Mouse (Mus musculus) olfactory bulb, adult 2 months (tissue): ENCODE measurements at regions not wholly inside any gene's neighbourhood (a gene's known extent, or its start where the extent isn't known, plus 50 kb on each side); places are given as distances from the start of the nearest gene placed in this dataset.

ENCODE experiments used
- H3K27ac ChIP-seq: fragments of 200-500 bp; 2 replicates; pipeline ENCODE4 v1.5.1; 2012; ENCODE audit warnings: low read depth, low read length; ENCODE audit not compliant: insufficient read depth
- H3K4me1 ChIP-seq: fragments of 200-500 bp; 2 replicates; pipeline ENCODE4 v1.6.1; 2012; ENCODE audit warnings: low read length; ENCODE audit not compliant: control insufficient read depth, insufficient read depth
- H3K4me3 ChIP-seq: fragments of 200-500 bp; 2 replicates; pipeline ENCODE4 v1.5.1; 2012; ENCODE audit warnings: mild to moderate bottlenecking, low read depth, low read length, moderate library complexity; ENCODE audit not compliant: insufficient read depth
- CTCF ChIP-seq: fragments of 200-500 bp; IDR thresholded peaks from 2 replicates; pipeline ENCODE4 v1.5.1; 2012; ENCODE audit warnings: low read depth, mild to moderate bottlenecking, low read length, moderate library complexity; ENCODE audit not compliant: insufficient read depth
- POLR2A ChIP-seq: fragments of 200-500 bp; IDR thresholded peaks from 2 replicates; pipeline ENCODE4 v1.6.1; 2012; ENCODE audit warnings: mild to moderate bottlenecking, low read depth, low read length, moderate library complexity; ENCODE audit not compliant: insufficient read depth
- WGBS: fragments of 180-500 bp; shearing (Covaris S2); methylation state at CpG from one replicate; pipeline ENCODE4 v1.1.7; 2018; 5-methylcytosine and 5-hydroxymethylcytosine counted together

DNA sequence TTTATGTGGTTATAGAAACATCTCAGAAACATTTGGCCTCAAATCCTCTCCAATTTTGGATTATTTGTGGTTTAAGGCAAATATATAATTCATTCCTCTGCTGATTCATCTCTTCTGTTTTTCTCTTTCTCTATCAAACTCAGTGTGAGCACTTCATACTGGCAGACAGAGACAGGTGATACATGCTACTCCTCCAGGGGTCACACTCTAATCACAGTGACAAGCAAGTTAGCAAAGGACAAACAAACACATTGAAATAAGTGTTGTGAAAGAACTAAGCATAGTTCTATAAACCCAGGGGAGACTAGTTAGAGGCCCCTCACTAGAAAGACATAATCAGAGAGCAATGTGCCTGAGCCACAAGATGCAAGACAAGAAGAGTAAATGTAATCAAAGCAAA, 101.3 kb upstream of the Klf6 start:
- H3K4me1 ChIP-seq, result no peaks in the 10 kb centered on the region
- no peak overlapping the region for H3K4me3 ChIP-seq
- no peak for TF ChIP-seq POLR2A
- no peak for TF ChIP-seq CTCF
- H3K27ac ChIP-seq, result no peak overlapping the region

DNA sequence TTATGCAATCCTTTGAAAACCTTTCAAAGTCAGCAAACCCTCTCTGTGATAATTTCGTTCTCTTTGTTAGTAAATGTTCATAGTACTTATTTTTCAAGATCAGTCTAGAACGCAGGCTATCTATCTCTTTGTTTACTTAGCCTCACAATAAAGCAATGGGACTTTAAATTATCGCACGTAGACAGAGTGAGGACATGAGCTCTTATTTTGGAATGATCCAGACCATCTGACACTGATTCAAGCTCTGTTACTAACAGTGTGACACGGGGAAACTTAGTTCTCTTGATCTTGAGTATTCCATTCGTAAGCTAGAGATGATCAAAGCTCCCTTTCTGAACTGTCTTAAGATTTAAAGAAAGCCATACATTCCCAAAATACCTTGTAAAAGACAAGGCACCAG, 94.9 kb upstream of the Klf6 start:
- no peak overlapping the region for H3K27ac ChIP-seq
- no peak overlapping the region for H3K4me3 ChIP-seq
- 88% methylated on average over 6 of the region's 6 CpGs for WGBS
- TF ChIP-seq POLR2A (no peak), CTCF (no peak)
- H3K4me1 ChIP-seq, result no peaks in the 10 kb centered on the region

DNA sequence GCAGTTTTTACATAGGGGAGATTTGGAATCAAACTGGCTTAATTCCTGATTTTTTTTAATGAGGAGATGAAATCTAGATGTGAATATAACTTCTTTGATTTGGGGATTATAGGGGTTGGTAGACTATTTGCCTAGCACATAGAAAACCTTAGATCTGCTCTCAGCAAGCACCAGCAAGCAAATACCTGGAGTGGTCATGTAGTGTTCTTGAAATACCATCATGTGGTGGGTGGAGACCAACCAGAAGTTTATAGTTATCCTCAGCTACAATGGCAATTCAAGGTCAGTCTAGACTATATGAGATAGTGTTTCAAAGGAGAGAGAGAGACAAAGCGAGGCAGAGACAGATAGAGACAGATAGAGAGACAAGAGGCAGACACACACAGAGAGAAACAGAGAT, 94.1 kb upstream of the Klf6 start:
- TF ChIP-seq POLR2A, result no peak
- TF ChIP-seq CTCF, result no peak
- no peak overlapping the region for H3K27ac ChIP-seq
- H3K4me3 ChIP-seq, result no peak overlapping the region
- no peaks in the 10 kb centered on the region for H3K4me1 ChIP-seq
- WGBS, result 97% methylated on average over 1 of the region's 1 CpGs

DNA sequence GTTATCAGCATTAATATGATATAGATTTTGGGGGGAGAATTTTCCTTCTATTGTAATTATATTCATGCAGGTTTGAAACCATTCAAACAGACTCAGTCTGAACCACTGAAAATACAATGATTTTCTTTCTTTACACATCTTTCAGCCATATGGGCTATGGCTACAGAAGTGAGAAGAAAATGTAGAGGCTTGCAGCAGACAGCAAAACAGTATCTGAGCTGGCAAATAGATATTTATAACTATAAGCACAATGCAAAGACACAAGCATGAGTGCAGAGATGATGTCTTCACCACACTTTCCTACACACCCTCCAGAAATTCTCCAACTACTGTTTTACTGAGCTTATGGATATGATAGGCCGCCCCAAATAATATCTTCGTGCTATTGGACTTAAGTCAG, 92.6 kb upstream of the Klf6 start:
- H3K4me3 ChIP-seq, result no peak overlapping the region
- no peak overlapping the region for H3K27ac ChIP-seq
- WGBS, result 94% methylated on average over 2 of the region's 2 CpGs
- no peak for TF ChIP-seq CTCF
- no peak for TF ChIP-seq POLR2A
- H3K4me1 ChIP-seq, result no peaks in the 10 kb centered on the region

DNA sequence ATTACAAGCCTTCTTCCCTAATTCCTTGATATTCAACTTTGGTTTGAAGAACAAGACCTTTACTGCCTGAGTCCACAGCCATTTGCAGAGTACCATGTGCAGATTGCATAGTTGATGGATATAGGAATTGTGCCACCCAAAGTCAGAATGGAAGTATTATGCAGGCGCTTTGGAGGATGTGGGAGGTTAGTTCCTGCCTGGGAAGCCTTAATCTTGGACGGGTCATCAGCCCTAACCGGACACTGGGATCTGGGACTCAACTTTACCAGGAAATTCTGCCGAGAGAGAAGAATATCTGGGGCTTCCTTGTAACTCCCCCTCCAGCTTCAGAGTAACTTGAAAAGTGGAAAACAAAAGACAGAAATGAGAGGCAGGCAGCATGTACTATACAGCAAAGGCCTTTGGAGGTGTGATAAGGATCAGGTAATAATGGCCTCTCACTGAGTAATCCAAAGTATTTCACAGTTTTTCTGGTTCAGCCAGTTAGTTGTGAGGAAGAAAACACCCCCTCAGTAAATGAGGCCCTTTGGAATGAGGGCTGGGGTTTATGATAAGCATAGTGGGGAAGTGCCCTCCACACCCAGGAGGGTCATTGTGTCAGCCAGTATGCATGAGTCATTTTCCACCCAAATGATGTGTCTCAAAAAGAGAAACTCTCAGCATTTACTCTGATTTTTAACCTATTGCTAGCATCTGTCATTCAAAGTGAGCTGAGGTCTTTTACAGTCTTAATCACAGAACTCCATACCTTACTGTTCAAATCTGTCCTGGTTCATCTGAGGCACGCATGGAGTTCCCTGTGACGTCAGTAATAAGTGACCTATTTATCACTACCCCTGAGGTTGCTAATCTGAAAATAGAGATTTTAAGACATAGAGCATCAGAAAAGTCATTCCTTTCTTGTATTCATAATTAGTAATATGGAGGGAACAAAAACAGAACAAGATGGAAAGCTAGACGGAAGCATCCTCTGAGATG, 91.7 kb upstream of the Klf6 start:
- H3K4me1 ChIP-seq, result no peaks in the 10 kb centered on the region
- TF ChIP-seq POLR2A, result no peak
- no peak for TF ChIP-seq CTCF
- no peak overlapping the region for H3K4me3 ChIP-seq
- WGBS, result 89% methylated on average over 7 of the region's 7 CpGs
- no peak overlapping the region for H3K27ac ChIP-seq

DNA sequence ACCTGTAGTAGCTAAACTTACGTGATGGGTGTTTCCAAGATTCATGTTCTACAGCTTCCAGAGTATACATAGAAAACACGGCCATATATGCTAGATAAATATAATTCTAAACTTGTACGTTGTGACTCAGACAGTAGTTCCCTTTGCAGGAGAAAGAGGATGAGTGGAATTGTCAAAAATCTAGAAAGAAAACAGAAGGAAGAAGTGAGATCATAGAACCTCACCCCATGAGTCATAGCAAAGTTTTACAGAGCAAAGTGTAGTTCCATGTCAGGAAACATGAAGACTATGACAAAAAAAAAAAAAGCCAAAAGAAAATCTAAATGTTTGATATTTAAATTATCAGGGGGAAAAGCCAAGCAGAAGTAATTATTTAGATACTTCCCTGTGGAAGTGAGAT, 87.5 kb upstream of the Klf6 start:
- Histone ChIP-seq H3K27ac (no peak overlapping the region), H3K4me1 (no peaks in the 10 kb centered on the region), H3K4me3 (no peak overlapping the region)
- TF ChIP-seq POLR2A, result no peak
- TF ChIP-seq CTCF, result no peak
- WGBS, result 90% methylated on average over 3 of the region's 3 CpGs

DNA sequence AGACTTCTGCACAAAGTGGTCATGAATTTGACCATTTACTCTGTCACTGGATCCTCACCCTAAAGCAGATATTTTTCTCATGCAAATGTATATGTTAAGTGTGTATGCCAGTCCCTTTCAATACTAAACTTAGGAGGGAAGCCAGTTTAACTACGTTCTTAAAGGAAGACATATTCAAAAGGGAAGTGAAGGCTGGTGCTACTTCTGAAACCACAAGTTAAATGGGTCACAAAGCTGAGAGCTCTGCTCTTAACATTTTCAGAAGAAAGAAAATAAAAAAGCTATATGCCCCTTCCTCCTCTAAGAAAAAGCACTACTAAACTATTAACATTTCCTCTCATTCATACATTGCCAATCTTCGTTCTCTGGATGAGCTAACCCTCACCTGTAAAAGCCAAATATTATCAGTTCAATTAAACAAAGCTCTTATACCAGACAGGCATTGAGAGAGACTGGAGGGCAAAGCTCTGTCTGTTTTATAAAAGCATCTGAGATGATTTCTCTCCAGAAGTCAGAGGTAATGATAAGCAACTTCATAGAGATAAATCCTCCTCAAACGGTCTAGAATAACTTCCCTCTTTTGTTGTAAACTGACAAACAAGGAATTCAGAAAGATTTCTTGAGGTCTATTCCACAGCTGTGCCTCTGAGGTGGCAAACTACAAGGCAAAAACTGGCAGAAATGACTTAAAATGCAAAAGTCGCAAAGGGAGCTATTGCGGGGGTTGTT, 82.7 kb upstream of the Klf6 start:
- WGBS, result 49% methylated on average over 5 of the region's 5 CpGs
- TF ChIP-seq CTCF (no peak), POLR2A (no peak)
- H3K4me3 ChIP-seq, result no peak overlapping the region

DNA sequence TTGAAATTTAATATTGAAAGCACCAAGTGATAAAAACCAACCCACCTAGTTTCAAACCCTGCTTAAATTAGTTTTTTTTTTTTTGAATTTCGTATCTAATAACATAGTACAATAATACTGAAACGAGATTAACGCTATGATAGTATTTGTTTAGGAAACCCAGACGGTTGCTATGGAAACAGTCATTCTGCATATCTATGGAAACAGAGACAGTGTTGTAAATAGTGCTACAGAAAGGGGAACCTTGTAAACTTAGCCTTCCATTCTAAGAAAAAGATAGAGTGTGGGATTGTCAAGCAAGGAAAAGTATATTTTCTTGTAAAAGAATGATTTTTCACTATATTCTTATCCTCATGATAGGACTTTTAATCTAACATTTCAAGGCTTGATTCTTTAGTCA, 81.9 kb upstream of the Klf6 start:
- WGBS, result 25% methylated on average over 4 of the region's 4 CpGs
- no peaks in the 10 kb centered on the region for H3K4me1 ChIP-seq
- no peak overlapping the region for H3K4me3 ChIP-seq
- H3K27ac ChIP-seq, result no peak overlapping the region
- TF ChIP-seq POLR2A (no peak), CTCF (no peak)

More for the DNA sequence above, 82.7 kb upstream of the Klf6 start:
- Histone ChIP-seq H3K4me1 (no peaks in the 10 kb centered on the region), H3K27ac (no peak overlapping the region)

DNA sequence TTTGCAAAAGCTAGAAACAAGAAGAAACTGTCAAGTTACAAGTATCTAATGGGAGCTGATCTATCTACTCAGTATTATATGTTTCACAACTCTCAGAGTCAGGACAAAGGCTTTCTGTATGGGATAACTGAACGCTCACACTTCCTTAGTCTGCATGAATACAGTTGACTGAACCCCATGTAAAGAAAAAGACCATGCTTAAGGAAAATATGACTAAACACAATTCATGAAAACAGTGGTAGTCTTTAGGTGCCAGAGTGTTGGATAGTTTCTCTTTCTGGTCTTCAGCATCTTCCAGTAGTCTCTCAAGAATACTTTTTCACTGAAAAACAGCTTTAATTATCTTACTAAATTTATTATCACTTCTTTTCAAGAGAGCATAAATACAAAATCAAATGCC, 78.7 kb upstream of the Klf6 start:
- 91% methylated on average over 1 of the region's 1 CpGs for WGBS

More for the DNA sequence above, 78.7 kb upstream of the Klf6 start:
- H3K4me1 ChIP-seq, result no peaks in the 10 kb centered on the region
- no peak for TF ChIP-seq POLR2A
- no peak for TF ChIP-seq CTCF
- H3K4me3 ChIP-seq, result no peak overlapping the region
- no peak overlapping the region for H3K27ac ChIP-seq
